Mouse (Mus musculus): ENCODE results near the gene Acin1.

The Acin1 gene

DNA sequence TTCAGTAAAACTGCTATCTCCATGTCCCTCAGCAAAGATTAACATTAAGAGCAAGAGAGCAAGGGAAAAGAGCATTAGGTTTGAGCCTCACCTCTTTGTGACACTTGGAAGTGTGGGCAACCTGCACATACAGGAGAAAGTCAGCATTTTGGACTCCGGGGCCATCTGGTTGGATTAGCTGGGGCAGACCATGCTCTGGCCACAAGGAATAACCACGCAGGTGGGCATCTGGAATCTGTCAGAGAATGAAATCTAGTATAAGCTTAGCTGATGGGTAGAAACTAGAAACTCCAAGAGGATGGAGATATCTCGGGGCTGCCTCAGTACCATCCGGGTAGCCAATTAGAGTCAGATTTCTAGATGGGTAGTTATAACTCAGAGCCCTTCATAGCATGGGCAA is 10.0 kb upstream of the Acin1 start:
- DNase-seq, result no peak

DNA sequence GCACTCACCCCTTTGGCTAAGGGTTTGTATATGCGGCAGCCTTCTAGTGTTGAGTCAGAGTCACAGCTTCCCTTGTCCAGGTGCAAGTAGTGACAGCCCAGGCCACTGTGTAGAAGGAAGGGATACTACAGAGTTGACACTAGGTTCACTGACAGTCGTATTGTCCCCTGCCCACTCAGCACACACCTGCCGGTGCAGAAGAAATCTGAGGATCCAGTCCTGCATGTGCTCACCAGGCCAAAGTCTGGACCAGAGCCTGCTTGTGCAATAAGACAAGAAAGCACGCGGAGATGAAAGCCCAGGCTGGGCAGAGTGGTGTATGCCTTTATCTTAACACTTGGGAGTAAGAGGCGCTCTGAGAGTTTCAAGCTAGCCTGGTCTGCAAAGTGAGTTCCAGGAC is 8.3 kb upstream of the Acin1 start:
- DNase-seq, result no peak

DNA sequence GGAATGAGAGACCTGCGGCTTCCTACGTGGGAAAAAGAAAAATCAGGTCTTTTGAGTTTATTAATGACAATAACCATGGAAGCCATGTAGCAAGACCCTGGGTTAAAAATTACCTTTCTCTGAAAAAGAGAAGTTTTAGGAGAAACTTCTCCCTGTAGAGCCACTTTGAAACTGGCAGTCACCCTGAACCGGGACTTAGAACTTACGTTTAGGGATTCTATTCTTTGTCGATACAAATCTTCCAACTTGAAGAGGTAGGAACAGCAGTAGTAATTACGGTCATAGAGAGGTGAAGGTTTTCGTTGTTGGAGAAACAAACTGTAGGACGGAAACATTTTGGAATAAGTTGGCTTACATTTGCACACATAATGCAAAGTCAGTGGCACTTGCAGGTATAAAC is 520 bp upstream of the Acin1 start:
- DNase-seq, result no peak

DNA sequence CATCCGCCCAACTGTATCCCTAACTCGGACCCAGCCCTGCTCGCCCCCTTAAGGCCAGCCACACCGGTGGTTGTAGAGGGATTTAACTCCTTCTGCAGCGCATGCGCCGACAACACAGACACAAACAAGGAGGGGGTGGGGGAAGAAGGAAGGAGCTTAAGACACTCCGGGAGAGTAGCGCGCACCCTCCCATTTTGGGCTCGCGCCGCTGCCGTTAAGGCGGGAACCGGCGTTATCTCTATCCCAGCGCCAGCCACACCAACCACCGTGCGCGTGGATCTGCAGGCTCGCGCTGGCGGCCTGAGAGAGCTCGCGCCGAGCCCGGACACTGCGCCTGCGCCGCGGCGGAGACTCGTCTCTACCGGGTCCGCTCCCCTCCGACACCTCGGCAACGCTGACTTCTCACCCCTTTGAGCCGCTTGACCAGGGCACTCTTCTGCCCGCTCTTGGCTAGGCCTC is 639 bp downstream of the Acin1 start, which contains the start of gene 1700123O20Rik:
1700123O20Rik (plus strand) TSS at position 154 of the 459 bp plus-strand sequence.
- DNase-seq, result peak; percentile 84 to 88

DNA sequence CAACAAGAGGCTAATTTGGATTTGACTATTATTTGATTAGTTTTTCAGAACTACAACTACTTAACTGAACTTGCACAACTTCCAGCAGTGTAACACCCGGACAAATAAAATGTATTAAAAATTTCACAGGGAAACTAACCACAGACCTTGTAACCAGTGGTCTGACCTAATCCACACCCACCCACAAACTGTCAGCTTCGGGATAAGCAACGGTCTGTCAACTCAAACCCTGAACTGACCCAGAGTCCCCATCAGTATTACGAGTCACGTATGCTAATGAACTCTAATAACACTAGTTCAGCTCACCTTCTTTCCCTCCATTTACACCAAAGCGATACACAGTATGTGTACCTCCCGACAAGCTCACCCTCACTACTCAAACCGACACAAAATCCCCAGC is 1.3 kb downstream of the Acin1 start:
- DNase-seq, result no peak

DNA sequence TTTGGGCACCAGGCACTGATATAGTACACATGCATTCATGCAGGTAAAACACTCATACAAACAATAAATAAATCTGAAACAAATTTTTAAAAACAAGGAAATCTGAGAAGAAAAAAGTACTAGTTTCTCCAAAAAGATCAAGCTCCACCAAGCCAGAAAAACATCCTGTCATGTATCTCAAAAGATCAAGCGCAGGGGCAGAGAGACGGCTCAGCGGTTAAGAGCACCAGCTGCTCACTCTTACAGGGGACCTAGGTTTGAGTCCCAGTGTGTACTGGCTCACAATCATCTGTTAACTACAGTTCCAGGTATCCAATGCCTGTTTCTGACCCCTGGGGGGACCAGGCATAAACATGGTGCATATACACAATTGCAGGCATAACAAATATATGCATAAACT is 4.3 kb downstream of the Acin1 start:
- no peak for DNase-seq

DNA sequence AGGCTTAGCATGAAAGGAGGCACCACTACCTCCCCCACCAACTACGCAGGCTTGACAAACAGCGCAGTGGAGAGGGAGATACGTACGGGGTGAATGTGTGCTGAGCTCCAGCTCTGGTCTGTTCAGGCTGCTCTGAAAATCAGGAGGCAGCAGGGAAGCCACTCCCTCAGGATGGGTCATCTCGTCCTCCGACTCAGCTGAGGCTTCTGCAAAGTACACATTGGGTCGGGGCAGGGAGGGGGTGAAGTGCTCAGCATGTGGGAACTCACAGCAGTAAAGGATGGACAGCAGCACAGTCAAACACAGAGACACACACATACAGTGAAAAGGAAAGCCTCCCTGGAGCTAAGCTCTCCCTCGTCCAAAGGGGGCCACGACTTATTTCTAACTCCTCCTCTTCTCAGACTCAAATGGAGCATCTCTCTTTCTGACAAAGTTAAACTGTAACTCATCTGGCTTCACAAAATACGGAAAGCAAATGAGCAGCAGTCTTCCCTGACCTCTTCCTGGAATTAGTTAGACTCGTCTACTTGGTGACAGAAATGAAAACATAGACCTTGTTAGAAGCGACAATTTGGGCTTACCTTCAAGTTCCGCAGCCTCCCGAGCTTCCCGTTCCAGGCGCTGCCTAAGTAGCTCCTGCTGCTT is 8.0 kb downstream of the Acin1 start:
- DNase-seq, result no peak

DNA sequence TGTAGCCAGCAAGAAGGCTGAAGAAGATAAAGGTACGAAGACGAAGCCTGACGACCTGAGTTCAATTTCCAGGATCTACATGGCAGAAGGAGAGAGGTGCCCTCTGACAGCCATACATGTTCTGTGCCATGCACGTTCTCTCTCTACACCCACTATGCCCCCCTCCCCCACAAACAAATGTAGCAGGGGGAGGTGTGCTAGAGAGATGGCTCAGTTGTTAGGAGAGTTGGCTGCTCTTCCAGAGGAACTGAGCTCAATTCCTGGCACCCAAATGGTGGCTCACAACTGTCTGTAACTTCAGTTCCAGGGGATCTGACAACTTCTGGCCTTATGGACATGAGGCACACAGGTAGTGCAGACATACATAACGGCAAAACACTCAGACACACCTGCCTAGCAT is 10.4 kb downstream of the Acin1 start:
- DNase-seq, result no peak

DNA sequence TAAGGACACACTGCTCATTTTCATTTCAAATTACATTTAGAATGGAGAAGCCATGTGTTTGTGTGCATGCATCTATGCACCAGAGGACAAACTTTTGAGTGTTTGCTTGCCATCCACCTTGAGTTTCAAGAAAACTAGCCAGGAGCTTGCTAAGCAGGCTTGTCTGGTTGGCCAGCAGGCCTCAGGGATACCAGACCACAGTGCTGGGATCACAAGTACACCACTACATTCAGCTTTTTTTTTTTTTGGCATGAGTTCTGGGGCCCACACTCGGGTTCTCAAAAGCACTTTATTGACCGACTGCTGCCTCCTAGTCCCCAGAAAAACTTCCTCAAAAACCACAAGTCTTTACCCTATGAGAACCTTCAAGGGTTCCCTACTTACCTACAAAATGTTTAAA is 12.4 kb downstream of the Acin1 start:
- peak; percentile 15 to 50 for DNase-seq

DNA sequence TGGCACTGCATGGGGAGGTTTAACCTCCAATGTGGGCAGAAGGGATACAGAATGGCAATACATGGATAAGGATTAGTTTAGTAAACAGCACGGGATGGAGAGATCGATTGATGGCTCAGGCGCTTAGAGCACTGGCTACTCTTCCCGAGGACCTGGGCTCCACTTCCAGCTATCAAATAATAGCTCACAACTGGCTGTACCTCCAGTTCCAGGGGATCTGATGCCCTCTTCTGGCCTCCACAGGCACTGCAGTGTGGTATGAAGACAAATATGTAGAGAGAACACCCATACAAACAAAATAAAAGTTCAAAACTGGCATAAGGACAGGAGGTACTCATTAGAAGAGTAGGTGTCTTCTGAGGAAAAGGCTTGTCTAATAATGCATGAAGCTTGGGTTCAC is 17.4 kb downstream of the Acin1 start:
- peak; percentile 39 to 67 for DNase-seq

DNA sequence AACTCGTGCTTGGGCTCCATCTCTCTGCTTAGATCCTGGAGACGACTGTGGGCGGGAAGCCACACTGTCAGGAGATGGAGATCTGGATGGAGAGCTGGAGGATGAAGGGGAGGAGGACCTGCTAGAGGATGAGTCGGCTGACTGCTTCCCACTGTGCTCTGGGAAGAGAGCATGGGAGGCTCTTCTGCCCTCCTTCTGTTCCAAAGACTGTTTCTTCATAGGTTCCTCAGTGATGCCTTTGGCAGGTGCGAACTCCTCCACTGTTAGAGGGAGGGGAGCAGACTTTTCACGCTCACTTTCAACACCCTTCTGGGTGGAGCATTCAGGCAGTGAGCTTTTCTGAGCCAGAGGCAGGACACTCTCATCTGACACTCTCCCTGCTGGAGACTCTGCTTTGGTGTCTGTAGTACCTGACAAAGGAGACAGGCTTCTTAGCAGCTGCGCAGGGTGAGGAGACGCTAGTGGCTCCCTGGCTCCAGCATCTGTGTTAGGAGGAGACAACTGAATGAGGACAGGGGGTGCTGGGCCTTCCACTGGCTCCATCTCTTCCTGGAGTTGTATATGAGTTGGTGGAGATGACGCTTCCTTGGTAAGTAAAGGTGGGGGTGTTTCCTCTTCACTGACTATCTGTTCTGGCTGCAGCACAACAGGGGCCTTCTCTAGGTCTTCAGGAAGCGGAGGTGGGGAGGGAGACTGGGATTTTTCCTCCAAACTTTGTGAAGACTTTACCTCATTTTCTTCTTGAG is 22.1 kb downstream of the Acin1 start:
- DNase-seq, result no peak

DNA sequence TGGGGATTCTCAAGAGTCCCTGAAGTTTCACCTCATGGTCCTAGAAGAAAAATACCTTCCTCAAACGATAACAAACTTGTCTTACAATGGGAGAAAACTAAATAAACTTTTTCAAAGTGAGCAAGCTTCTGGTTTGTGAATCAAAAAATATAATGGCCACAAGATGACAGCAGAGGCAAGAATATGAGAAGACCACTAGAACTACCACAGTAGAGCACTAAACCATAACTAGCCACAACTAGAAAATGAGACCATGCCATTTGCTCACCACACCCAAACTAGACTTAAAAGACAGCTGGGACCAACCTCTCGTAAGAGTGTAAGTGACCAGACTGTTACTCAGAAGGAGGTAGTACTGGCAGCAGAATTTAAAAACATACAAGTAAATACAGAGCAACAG is 26.7 kb downstream of the Acin1 start:
- no peak for DNase-seq

DNA sequence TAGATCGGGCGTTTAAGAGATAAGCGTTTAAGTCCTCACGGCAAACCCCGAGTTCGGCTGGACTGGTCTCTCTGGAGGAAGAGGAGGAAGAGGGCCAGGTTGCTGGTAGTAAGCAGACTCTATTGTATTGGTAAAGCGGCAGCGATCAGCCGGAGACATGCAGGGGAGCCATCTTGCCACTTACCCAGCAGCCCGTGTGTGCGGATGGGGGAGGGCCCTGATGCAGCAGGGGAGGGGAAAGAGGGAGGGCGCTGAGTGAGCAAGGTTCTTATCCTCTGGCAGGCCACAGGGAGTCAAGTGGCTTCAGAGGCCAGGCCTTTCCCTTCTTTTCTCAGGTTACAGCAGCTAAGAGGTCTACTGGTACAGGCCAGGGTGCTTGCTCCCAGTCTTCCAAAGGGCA is 33.2 kb downstream of the Acin1 start:
- peak; percentile 87 to 90 for DNase-seq

DNA sequence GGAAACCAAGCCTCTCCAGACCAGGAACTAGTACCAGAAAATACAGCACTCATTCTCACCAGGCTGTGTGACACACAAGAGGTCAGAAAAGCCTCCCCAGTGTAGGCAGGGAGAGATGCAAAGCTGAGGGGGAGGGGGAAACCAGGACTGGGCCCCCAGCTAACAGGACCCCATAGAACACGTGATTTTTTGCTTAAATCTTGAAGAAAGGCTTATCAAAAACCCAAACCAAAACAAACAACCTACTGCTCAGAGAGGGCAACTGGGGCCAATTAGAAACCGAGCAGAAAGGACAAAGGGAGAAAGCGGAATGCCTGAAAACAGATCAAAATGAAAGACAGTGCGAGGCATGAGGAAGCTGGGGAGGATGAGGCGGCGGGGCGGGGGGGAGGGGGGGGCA is 33.9 kb downstream of the Acin1 start:
- no peak for DNase-seq

DNA sequence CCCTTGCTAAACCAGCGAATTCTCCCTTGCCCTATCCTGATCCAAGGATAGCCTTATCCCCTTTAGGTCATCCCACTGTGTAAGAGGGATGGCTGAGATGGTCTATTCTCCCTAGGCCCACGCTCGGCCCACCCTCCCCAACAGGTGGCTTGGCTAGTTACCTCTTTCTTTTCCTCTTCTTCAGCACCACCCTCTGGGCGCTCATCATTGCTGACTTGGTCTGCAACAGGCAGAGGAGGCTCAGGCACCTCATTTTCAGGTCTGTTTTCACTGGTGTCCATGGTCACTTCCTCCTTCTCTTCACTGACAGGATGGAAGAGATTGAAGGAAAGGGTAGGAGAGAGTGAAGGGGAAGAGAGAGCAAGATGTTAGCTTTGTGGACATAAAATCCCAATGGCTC is 35.2 kb downstream of the Acin1 start:
- DNase-seq, result no peak

DNA sequence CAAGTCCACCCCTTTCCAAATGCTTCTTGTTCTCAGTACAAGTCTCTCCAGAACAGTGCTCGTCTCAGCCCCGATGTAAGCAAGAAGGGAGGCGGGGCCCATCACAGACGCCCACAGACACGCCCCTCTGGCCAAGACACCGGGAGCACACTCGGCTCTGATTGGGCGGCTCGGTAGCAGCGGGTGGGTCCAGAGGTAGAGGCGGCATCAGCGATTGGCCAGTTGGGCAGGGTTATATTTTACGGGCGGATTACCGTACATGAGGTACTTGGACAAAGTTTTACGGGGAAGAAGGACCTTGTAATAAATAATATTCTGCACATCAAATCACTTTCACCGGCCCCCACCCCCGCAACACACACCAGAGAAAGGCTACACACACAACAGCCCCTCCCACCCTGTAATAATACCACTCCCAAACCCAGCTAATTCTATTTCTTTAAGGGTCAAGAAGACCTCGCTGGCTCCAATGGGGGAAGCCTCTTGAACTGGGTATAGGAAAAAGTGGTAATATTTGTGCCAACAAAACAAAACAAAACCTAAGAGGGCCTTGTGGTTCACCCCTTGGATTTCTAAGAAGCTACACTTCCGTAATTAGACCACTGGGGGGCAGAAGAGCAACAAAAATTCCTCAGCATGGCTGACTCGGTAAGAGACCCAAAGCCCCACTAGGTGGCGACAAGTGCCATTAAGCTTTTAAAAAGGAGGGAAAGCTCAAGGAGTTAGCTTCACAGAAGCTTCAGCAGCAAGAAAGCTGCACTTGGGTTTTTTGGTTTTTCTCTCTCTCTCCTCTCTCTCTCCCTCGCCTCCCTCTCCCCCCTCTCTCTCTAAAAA is 35.9 kb downstream of the Acin1 start:
- DNase-seq, result peak; percentile 69 to 89

DNA sequence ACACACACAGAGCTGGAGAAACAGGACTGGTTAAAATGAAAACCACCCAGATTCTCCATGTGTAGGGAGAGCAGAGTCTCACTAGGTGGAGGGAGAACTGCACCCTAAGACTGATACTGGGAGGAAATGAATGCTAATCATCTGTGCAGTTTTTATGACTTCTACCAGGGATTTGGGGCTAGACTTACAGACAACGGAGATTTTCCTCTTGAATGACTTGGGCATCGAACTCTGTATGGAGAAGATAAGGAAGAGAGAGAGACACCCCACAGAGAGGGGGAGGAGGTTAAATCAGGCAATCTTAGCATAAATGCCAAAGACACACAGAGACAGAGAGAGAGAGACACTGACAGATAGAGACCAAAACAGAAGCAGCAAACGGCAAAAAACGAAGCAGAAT is 38.8 kb downstream of the Acin1 start:
- no peak for DNase-seq

DNA sequence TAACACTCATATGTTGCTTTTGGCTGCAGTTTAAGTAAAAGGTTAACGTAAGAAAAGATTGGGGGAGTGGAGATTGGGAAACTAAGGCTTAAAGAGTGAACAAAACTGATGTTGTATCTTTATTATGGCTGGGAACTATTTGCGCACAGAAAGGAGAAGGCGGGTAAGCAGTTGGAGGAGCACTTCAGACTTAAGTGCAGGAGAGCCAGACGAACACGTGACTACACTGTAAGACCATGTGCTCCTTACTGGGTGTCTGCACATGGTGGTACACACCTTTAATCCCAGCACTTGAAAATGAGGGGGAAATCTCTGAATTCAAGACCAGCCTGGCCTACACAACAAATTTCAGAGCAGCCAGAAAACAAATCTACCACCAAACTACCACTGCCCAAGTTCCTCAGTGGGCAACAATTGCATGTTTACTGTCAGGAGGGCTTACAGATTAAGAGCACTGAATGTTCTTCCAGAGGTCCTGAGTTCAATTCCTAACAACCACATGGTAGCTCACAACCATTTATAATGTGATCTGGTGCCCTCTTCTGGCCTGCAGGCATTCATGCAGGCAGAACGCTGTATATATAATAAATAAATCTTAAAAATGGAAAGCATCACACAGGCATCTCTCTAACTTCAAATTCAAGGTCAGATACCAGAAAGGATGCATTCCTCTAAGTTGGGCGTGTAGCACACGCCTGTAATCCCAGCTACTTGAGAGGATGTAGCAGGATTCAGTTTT is 39.7 kb downstream of the Acin1 start:
- peak in 1 of 2 experiments; percentile 44 for DNase-seq

DNA sequence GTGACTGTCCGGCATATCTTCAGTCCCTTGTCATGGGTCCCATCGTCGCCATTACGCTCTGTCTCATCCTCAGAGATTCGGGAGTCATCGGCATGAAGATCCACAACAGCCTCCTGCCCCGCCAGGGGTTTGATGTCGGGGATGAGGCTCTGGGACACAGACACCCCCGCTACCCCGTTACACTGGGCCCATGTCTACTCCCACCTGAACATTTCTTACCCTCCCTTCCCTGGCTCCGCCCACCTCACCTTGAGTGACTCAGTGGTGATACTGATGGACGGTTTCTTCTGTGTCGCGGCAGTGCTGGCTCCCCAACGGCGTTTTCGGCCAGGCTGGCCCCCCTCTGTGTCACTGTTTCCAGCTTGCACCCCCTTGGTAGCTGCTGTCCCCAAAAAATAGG is 40.3 kb downstream of the Acin1 start:
- DNase-seq, result peak in 1 of 2 experiments; percentile 23

DNA sequence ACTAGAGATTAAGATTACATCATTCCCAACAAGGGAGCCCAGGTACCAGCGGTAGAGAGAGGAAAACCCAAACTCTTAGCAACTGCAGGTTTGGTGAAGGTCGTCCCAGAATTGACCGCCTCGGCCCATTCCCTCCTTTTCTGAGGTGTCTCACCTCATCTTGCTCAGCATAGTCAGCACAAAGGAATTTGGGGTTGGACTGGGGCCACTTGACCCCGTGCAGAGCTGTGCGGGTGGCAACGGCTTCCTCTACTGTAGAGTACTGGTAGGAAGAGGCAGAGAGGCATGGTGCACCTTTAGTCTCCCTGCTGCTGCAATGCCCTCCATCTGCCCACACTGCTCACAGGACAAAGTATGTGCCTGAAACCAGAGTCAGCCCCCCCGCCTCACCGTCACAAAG is 42.4 kb downstream of the Acin1 start:
- peak in 1 of 2 experiments; percentile 37 for DNase-seq

DNA sequence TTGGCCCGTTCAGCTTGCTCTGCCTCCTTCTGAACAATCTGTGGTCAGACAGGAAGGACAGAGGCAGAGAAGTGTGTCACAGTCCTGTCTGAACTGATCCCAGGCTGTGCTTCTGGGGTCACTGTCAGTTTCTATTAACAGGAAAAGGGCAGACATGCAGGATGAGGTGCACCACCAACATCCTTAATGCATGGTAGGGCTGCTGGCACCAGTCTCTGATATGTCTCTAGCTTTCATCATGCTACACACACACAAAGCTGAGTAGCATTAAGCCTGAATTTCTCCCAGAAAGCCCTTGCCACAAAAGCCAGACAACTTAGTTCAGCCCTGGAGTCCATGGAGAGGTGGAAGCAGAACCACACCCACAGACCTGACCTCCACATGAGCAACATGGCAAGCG is 43.7 kb downstream of the Acin1 start:
- no peak for DNase-seq

DNA sequence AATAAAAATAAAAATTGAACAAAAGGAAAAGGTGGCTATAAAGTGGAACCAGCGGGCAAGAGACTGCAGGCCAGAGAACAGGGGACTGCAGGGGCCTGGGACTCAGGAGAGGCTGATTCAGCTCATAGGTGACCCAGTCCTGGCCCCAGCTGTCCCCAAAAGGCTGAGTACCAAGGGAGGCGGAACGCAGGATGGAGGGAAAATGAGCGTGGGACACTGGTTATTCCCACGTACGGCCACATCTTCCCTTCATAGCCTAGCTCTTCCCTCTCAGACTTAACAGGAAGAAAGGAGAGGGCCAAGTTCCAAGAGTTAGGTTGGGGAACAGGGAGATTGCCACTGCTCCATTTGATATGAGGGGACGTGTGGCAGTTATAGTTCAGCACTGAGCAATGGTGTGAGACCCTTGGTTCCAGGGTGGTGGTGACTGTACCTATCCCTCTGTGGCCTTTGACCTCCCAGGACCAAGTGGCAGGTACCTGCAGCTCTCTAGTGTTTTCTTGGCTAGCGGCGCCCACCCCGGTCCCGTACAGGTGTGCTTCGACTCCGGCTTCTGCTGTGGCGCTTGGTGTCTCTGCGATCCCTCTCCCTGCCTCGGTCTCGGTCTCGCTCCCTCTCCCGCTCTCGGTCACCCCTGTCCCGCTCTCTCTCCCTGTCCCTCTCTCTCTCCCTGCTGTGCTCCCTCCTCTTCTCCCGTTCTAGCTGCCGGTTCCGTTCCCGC is 44.3 kb downstream of the Acin1 start:
- DNase-seq, result peak in 1 of 2 experiments; percentile 31
